Mouse (Mus musculus) hindbrain, embryonic 14.5 days (tissue): Measurements from ENCODE around the gene Mrgpra1. TPM values are rescaled to one million over a fixed set of nuclear protein-coding genes. Genes with fewer than 3 reads are reported as not detected.
"Not testable (repeated sequence)": the region's sequence is repeated elsewhere in the genome, so short reads cannot be mapped to it uniquely, and the experiment has no call there.

Experiments used
- ATAC-seq: fragments of 200-750 bp; cut with Nextera tagmentation; 2 replicates; pipeline ENCODE4 v1.8.0; 2017; ENCODE audit warnings: moderate number of reproducible peaks, mild to moderate bottlenecking, moderate TSS enrichment, moderate library complexity; ENCODE audit not compliant: low FRiP score
- DNase-seq: peaks from one replicate; pipeline ENCODE4 v3.0.0-alpha.2; 2015; ENCODE audit warnings: low spot score
- H3K27ac ChIP-seq: fragments of 300-500 bp; sonication (generic); 2 replicates; pipeline ENCODE4 v1.5.1; 2014; ENCODE audit warnings: mild to moderate bottlenecking, moderate library complexity
- H3K27me3 ChIP-seq: fragments of 300-500 bp; sonication (generic); 2 replicates; pipeline ENCODE4 v1.6.1; 2014; ENCODE audit warnings: mild to moderate bottlenecking, low read length, mixed read lengths; ENCODE audit not compliant: control insufficient read depth, insufficient read depth
- H3K36me3 ChIP-seq: fragments of 300-500 bp; sonication (generic); replicated peaks from 2 replicates; pipeline ENCODE4 v1.6.1; 2014; ENCODE audit not compliant: control insufficient read depth, insufficient read depth
- H3K4me1 ChIP-seq: fragments of 300-500 bp; sonication (generic); replicated peaks from 2 replicates; pipeline ENCODE4 v1.6.1; 2014; ENCODE audit warnings: antibody characterized with exemption, low read length, mixed read lengths; ENCODE audit not compliant: control insufficient read depth, insufficient read depth
- H3K4me2 ChIP-seq: fragments of 300-500 bp; sonication (generic); replicated peaks from 2 replicates; pipeline ENCODE4 v1.6.1; 2014; ENCODE audit warnings: mild to moderate bottlenecking, moderate library complexity
- H3K4me3 ChIP-seq: fragments of 300-500 bp; sonication (generic); replicated peaks from 2 replicates; pipeline ENCODE4 v1.5.1; 2014; ENCODE audit warnings: mild to moderate bottlenecking, low read length
- H3K9ac ChIP-seq: fragments of 300-500 bp; sonication (generic); 2 replicates; pipeline ENCODE4 v1.6.1; 2014
- H3K9me3 ChIP-seq: fragments of 300-500 bp; sonication (generic); 2 replicates; pipeline ENCODE4 v1.6.1; 2016; ENCODE audit warnings: low read length; ENCODE audit not compliant: control insufficient read depth
- polyA plus RNA-seq: library from polyadenylated mRNA; unstranded; fragments of >200 nt; fragmentation: Nextera tagmentation; extraction: Ambion mirVana; gene quantifications from 2 replicates; pipeline ENCODE4 v1.2.1, GENCODE M21; 2014

Gene Mrgpra1
- polyA plus RNA-seq, 1 experiment from 2014 or later, result not detected

DNA sequence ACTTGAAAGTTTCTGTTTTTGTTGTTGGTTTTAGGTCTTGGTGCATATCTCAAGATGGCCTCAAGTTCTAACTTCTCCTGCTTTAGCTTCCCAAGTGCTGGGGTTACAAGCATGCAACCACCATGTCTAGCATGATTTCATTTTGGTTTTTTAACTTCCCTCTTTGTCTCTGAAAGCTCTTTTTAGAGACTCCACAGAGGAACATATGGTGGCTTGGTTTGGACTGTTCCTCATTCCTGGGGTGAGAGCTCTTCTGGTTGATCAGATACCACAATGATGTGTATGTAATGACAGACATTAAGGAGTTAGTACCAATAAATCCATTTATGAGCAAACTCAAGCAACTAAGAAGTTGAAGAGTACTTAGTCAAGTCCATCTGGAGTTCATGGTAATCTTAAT lies 54.4 kb downstream of the Mrgpra1 start:
- not testable (repeated sequence) for H3K27me3 ChIP-seq, H3K9ac ChIP-seq, H3K4me2 ChIP-seq, DNase-seq, H3K4me1 ChIP-seq, H3K4me3 ChIP-seq, H3K36me3 ChIP-seq, ATAC-seq, H3K27ac ChIP-seq
- 0 out of 2 replicates have a peak, but pooled peaks cover 12% of the 10 kb centered on the region for H3K9me3 ChIP-seq

Other genes starting within 250 kb of the Mrgpra1 start
- 162 and 171 TPM in 2 replicates for gene Ptpn5, start 220.6 kb downstream of the Mrgpra1 start, polyA plus RNA-seq
- gene Mrgpra6, start 149.3 kb downstream of the Mrgpra1 start, polyA plus RNA-seq, result not detected in 2 replicates
- not detected in 2 replicates for gene Mrgpra9, start 101.4 kb downstream of the Mrgpra1 start, polyA plus RNA-seq
- not detected in 2 replicates for gene Mrgpra2a, start 97.9 kb upstream of the Mrgpra1 start, polyA plus RNA-seq
- gene Mrgpra2b, start 174.6 kb upstream of the Mrgpra1 start, polyA plus RNA-seq, result not detected in 2 replicates
- not detected in 2 replicates for gene Mrgpra3, start 247.1 kb upstream of the Mrgpra1 start, polyA plus RNA-seq